ENCODE assay signal across 27 mouse cellular contexts in the genomic region with DNA sequence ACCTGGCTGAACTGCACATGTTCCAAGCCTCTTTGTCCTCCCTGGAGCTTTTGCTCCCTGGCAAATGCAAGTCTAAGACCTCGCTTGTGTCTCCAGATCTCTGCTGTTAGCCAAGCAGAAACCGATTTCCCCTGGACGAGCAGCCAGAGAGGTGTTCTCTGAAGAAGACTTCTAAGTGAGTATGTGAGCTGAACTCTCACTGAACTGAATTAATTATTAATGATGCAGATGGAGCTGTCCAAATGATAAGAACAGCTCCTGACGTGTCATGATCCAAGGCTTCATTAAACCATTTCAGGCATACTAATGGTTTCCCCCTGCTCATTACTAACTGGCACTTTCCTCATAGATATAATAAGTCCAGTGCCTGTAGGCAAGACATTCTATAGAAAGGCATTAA.
DNase-seq lines count a peak whose midpoint lies in the region; ATAC-seq and TF ChIP-seq lines count a peak whose summit lies in the region.
"Had no signal": no experiment of that assay in that cellular context is flagged by ENCODE, and none has a peak within 500 bp of the region (broad histone marks: within the 10 kb centered on the region; RNA-seq: fewer than 3 reads in every experiment).

No protein-coding gene starts in this region.

- no peak for ATAC-seq in forebrain, embryonic 14.5 days
- no peak for ATAC-seq in forebrain, embryonic 15.5 days (replicated peaks)
- ATAC-seq in liver, embryonic 11.5 days (replicated peaks; ENCODE audit: low FRiP score): no peak
- ATAC-seq in midbrain, embryonic 15.5 days (replicated peaks): peak; percentile 76; the same call in 1 of the 2 replicates
- ATAC-seq: Patski had no signal

- WGBS in forebrain, embryonic 14.5 days: 65% methylated on average over 4 of the region's 4 CpGs
- 52% methylated on average over 4 of the region's 4 CpGs for WGBS in forebrain, embryonic 15.5 days
- 58% methylated on average over 4 of the region's 4 CpGs for WGBS in liver, adult 2 months
- WGBS in liver, embryonic 11.5 days: 73% methylated on average over 4 of the region's 4 CpGs
- WGBS in midbrain, embryonic 15.5 days: 45% methylated on average over 4 of the region's 4 CpGs

- TF ChIP-seq POLR2A in liver, adult 2 months (IDR thresholded peaks at IDR 0.05; ENCODE audit: extremely low read depth, insufficient read depth, low read length): no peak
- no peak for TF ChIP-seq POLR2A in brain, embryonic 14.5 days (IDR thresholded peaks at IDR 0.05; ENCODE audit: borderline replicate concordance, extremely low read depth, insufficient read depth, insufficient read length, poor library complexity, severe bottlenecking)

- no peak overlapping the region for H3K4me3 ChIP-seq in forebrain, embryonic 14.5 days (ENCODE audit: low read depth, low read length)
- no peak overlapping the region for H3K4me3 ChIP-seq in forebrain, embryonic 15.5 days
- H3K4me3 ChIP-seq in liver, adult 2 months (ENCODE audit: insufficient read depth, low read depth, low read length): no peak overlapping the region
- H3K4me3 ChIP-seq in liver, embryonic 11.5 days (ENCODE audit: low read depth, low read length): no peak overlapping the region
- H3K4me3 ChIP-seq in midbrain, embryonic 15.5 days: no peak overlapping the region
- H3K4me3 ChIP-seq: embryonic facial prominence, embryonic 13.5 days; forebrain, embryonic 10.5 days; heart, embryonic 10.5 days; neural tube, embryonic 12.5 days had no signal

- H3K27me3 ChIP-seq in forebrain, embryonic 14.5 days (replicated peaks; ENCODE audit: control insufficient read depth, insufficient read depth, low read length): no peaks in the 10 kb centered on the region
- H3K27me3 ChIP-seq in forebrain, embryonic 15.5 days: no peaks in the 10 kb centered on the region
- no peaks in the 10 kb centered on the region for H3K27me3 ChIP-seq in liver, adult 2 months (ENCODE audit: control insufficient read depth, insufficient read depth, low read length)
- H3K27me3 ChIP-seq in liver, embryonic 11.5 days (replicated peaks; ENCODE audit: control insufficient read depth, insufficient read depth, low read length): no peaks in the 10 kb centered on the region
- no peaks in the 10 kb centered on the region for H3K27me3 ChIP-seq in midbrain, embryonic 15.5 days (replicated peaks)
- H3K27me3 ChIP-seq: embryonic facial prominence, embryonic 13.5 days; neural tube, embryonic 12.5 days; Patski had no signal

- no peak for TF ChIP-seq CTCF in liver, adult 2 months (IDR thresholded peaks at IDR 0.05; ENCODE audit: low read depth, low read length)
- no peak for TF ChIP-seq CTCF in brain, embryonic 14.5 days (IDR thresholded peaks at IDR 0.05; ENCODE audit: borderline replicate concordance, extremely low read depth, insufficient read depth, insufficient read length)

- H3K79me2 ChIP-seq in liver, adult 2 months (ENCODE audit: control insufficient read depth, insufficient read depth, low read length): no peaks in the 10 kb centered on the region

- H3K9ac ChIP-seq in forebrain, embryonic 14.5 days (ENCODE audit: low read length): no peak overlapping the region
- H3K9ac ChIP-seq in forebrain, embryonic 15.5 days (replicated peaks): no peak overlapping the region
- no peak overlapping the region for H3K9ac ChIP-seq in liver, adult 2 months (ENCODE audit: low read depth, low read length)
- no peak overlapping the region for H3K9ac ChIP-seq in liver, embryonic 11.5 days (ENCODE audit: low read depth, low read length)
- no peak overlapping the region for H3K9ac ChIP-seq in midbrain, embryonic 15.5 days
- H3K9ac ChIP-seq: embryonic facial prominence, embryonic 13.5 days; liver, embryonic 14.5 days; neural tube, embryonic 12.5 days had no signal

- peaks cover 49% of the 10 kb centered on the region for H3K36me3 ChIP-seq in forebrain, embryonic 14.5 days (ENCODE audit: control insufficient read depth, insufficient read depth, low read length)
- peaks cover 32% of the 10 kb centered on the region for H3K36me3 ChIP-seq in forebrain, embryonic 15.5 days
- peaks cover 61% of the 10 kb centered on the region for H3K36me3 ChIP-seq in liver, adult 2 months (ENCODE audit: control insufficient read depth, insufficient read depth, low read length)
- peaks cover 11% of the 10 kb centered on the region for H3K36me3 ChIP-seq in liver, embryonic 11.5 days (ENCODE audit: control insufficient read depth, insufficient read depth, low read length)
- H3K36me3 ChIP-seq in midbrain, embryonic 15.5 days (replicated peaks): peaks cover 26% of the 10 kb centered on the region

- no peak overlapping the region for H3K27ac ChIP-seq in forebrain, embryonic 14.5 days (ENCODE audit: low read depth, low read length)
- H3K27ac ChIP-seq in forebrain, embryonic 15.5 days (replicated peaks): no peak overlapping the region
- no peak overlapping the region for H3K27ac ChIP-seq in liver, adult 2 months (replicated peaks; ENCODE audit: insufficient read depth, low read depth, low read length)
- no peak overlapping the region for H3K27ac ChIP-seq in liver, embryonic 11.5 days (ENCODE audit: low read depth, low read length)
- no peak overlapping the region for H3K27ac ChIP-seq in midbrain, embryonic 15.5 days
- H3K27ac ChIP-seq: embryonic facial prominence, embryonic 13.5 days; forebrain, embryonic 10.5 days; heart, embryonic 10.5 days; liver, embryonic 14.5 days; macrophage; neural tube, embryonic 12.5 days had no signal

- DNase-seq in forebrain, embryonic 14.5 days (ENCODE audit: low spot score): peak; percentile 22
- DNase-seq in liver, adult 2 months (ENCODE audit: extremely low read depth, low read depth, low spot score): peak; percentile 30
- DNase-seq in liver, embryonic 11.5 days (ENCODE audit: low spot score): no peak
- DNase-seq in brain, embryonic 14.5 days (ENCODE audit: low read depth): peak; percentile 68
- no peak for DNase-seq in right cerebral cortex, postnatal 10 days (ENCODE audit: low spot score in 2 of 2)
- DNase-seq in kidney, adult 18-20 months: no peak
- DNase-seq: adrenal gland, postnatal 10 days; cerebellum, adult 11-12 months; cerebellum, adult 9-11 months; gastrocnemius, postnatal 14 days; heart, postnatal 4 days; kidney, adult 2 months; kidney, postnatal 36 days; left cerebral cortex, postnatal 4 days; lung, adult 2 months; lung, postnatal 10 days; spleen, adult 18-20 months; thymus, postnatal 25 days had no signal

- H3K4me2 ChIP-seq in forebrain, embryonic 14.5 days (ENCODE audit: low read length): no peak overlapping the region
- H3K4me2 ChIP-seq in forebrain, embryonic 15.5 days (replicated peaks): no peak overlapping the region
- no peak overlapping the region for H3K4me2 ChIP-seq in liver, embryonic 11.5 days
- H3K4me2 ChIP-seq in midbrain, embryonic 15.5 days: no peak overlapping the region
- H3K4me2 ChIP-seq: embryonic facial prominence, embryonic 13.5 days; neural tube, embryonic 12.5 days had no signal

- no peaks in the 10 kb centered on the region for H3K9me3 ChIP-seq in forebrain, embryonic 14.5 days (replicated peaks; ENCODE audit: control insufficient read depth, low read length)
- H3K9me3 ChIP-seq in forebrain, embryonic 15.5 days: no peaks in the 10 kb centered on the region
- no peaks in the 10 kb centered on the region for H3K9me3 ChIP-seq in liver, embryonic 11.5 days (ENCODE audit: control insufficient read depth, low read length)
- no peaks in the 10 kb centered on the region for H3K9me3 ChIP-seq in midbrain, embryonic 15.5 days
- H3K9me3 ChIP-seq: embryonic facial prominence, embryonic 13.5 days; forebrain, embryonic 10.5 days; heart, embryonic 10.5 days; neural tube, embryonic 12.5 days had no signal

- no peaks in the 10 kb centered on the region for H3K4me1 ChIP-seq in forebrain, embryonic 14.5 days (ENCODE audit: control insufficient read depth, insufficient read depth, low read length)
- no peaks in the 10 kb centered on the region for H3K4me1 ChIP-seq in forebrain, embryonic 15.5 days
- H3K4me1 ChIP-seq in liver, adult 2 months (ENCODE audit: control insufficient read depth, insufficient read depth, low read length): no peaks in the 10 kb centered on the region
- H3K4me1 ChIP-seq in liver, embryonic 11.5 days (replicated peaks; ENCODE audit: control insufficient read depth, insufficient read depth, low read length): no peaks in the 10 kb centered on the region
- H3K4me1 ChIP-seq in midbrain, embryonic 15.5 days: 0 out of 2 replicates have a peak, but pooled peaks cover 4% of the 10 kb centered on the region
- H3K4me1 ChIP-seq: embryonic facial prominence, embryonic 13.5 days; forebrain, embryonic 10.5 days; neural tube, embryonic 12.5 days had no signal

Comparison
In these comparisons a context has a peak if more than half of its experiments do, and no peak if none do; other contexts are left out.
1. DNase-seq: peak in forebrain, embryonic 14.5 days (single experiment), liver, adult 2 months (single experiment) and brain, embryonic 14.5 days (single experiment); none in liver, embryonic 11.5 days (single experiment), right cerebral cortex, postnatal 10 days (0 of 2) and kidney, adult 18-20 months (single experiment).